Comparison of ENCODE assay signal across 22 mouse cellular contexts in genomic region chr7:89236592-89236991, GRCm38 (mm10).
"Had no signal": no experiment of that assay in that cellular context is flagged by ENCODE, and none has a peak within 500 bp of the region (broad histone marks: within the 10 kb centered on the region; RNA-seq: fewer than 3 reads in every experiment).

No protein-coding gene starts in this region.

- H3K4me1 ChIP-seq: hindbrain, embryonic 13.5 days; hindbrain, embryonic 15.5 days; intestine, embryonic 15.5 days; limb, embryonic 12.5 days had no signal

- DNase-seq: forebrain, postnatal 0 days; gastrocnemius, postnatal 14 days; gastrocnemius, postnatal 36 days; heart, adult 11 months; heart, adult 2 months; heart, postnatal 14 days; heart, postnatal 36 days; kidney, adult 18-20 months; kidney, adult 8-10 months; kidney, postnatal 25 days; kidney, postnatal 4 days; liver had no signal

- ATAC-seq: forebrain, postnatal 0 days; hindbrain, postnatal 0 days had no signal

- H3K27ac ChIP-seq: heart, adult 2 months; heart, embryonic 13.5 days; heart, embryonic 15.5 days; hindbrain, embryonic 13.5 days; hindbrain, embryonic 15.5 days; hindbrain, postnatal 0 days; intestine, embryonic 15.5 days; layer of hippocampus, adult 2 months; left cerebral cortex, adult 2 months; limb, embryonic 10.5 days; limb, embryonic 12.5 days had no signal

- H3K4me3 ChIP-seq: heart, adult 2 months; heart, embryonic 13.5 days; heart, embryonic 15.5 days; hindbrain, embryonic 13.5 days; hindbrain, embryonic 15.5 days; intestine, embryonic 15.5 days; layer of hippocampus, adult 2 months; left cerebral cortex, adult 2 months; limb, embryonic 10.5 days; limb, embryonic 12.5 days had no signal
